Mouse (Mus musculus): Measurements from ENCODE around the gene Dhdds. TPM values are rescaled to one million over a fixed set of nuclear protein-coding genes. Genes with fewer than 3 reads are reported as not detected.

Gene Dhdds
- polyA plus RNA-seq (2016; fragmentation: Nextera tagmentation; extraction: Ambion mirVana) = 36.8 and 43.9 TPM in 2 replicates

- Histone ChIP-seq H3K27ac (replicated peaks) (no peak within 1 kb of the TSS; the same call in 1 of the 2 replicates), H3K36me3 (peaks cover 17% of the 10 kb centered on the region; the same call in 1 of the 2 replicates), H3K9ac (replicated peaks) (peak within 1 kb of the TSS; percentile 66), H3K9me3 (no peaks in the 10 kb centered on the region), H3K27me3 (0 out of 2 replicates have a peak, but pooled peaks cover under 1% of the 10 kb centered on the region), H3K4me2 (replicated peaks) (peak within 1 kb of the TSS; percentile 90), H3K4me3 (peak within 1 kb of the TSS; percentile 69), H3K4me1 (peaks cover 42% of the 10 kb centered on the region)
- ATAC-seq (ENCODE audit: low FRiP score, low read depth) = peak; percentile 96
- 1% methylated on average over 49 of the region's 49 CpGs for WGBS
Measured at GRCm38 (mm10) chr4:134000466-134001438, at the start of gene Dhdds. Dhdds (minus strand) TSS chr4:134000918.

GRCm38 (mm10) chr4:134047648-134048047 is 46.9 kb upstream of the Dhdds start:
- no peaks in the 10 kb centered on the region for H3K9me3 ChIP-seq
- no peak overlapping the region for H3K27ac ChIP-seq (replicated peaks)
- no peak overlapping the region for H3K4me3 ChIP-seq
- H3K9ac ChIP-seq (replicated peaks) = no peak overlapping the region
- no peaks in the 10 kb centered on the region for H3K36me3 ChIP-seq
- 87% methylated on average over 5 of the region's 5 CpGs for WGBS
- no peak overlapping the region for H3K4me2 ChIP-seq (replicated peaks)
- no peak for ATAC-seq (ENCODE audit: low FRiP score, low read depth)
- no peaks in the 10 kb centered on the region for H3K4me1 ChIP-seq
- H3K27me3 ChIP-seq = no peaks in the 10 kb centered on the region; the same call in 1 of the 2 replicates

- Histone ChIP-seq H3K36me3 (no peaks in the 10 kb centered on the region), H3K4me3 (no peak overlapping the region), H3K4me1 (peaks cover 6% of the 10 kb centered on the region), H3K27me3 (no peaks in the 10 kb centered on the region), H3K9me3 (no peaks in the 10 kb centered on the region), H3K27ac (replicated peaks) (no peak overlapping the region), H3K9ac (replicated peaks) (no peak overlapping the region; the same call in 1 of the 2 replicates), H3K4me2 (replicated peaks) (no peak overlapping the region)
- WGBS = 52% methylated on average over 2 of the region's 2 CpGs
- no peak for ATAC-seq (ENCODE audit: low FRiP score, low read depth)
Measured at GRCm38 (mm10) chr4:134043041-134043440, 42.3 kb upstream of the Dhdds start.

GRCm38 (mm10) chr4:134041317-134042123 is 40.8 kb upstream of the Dhdds start:
- no peaks in the 10 kb centered on the region for H3K36me3 ChIP-seq
- H3K27ac ChIP-seq (replicated peaks) = no peak overlapping the region
- no peak overlapping the region for H3K4me3 ChIP-seq
- H3K9ac ChIP-seq (replicated peaks) = no peak overlapping the region
- H3K4me1 ChIP-seq = peaks cover 6% of the 10 kb centered on the region
- no peaks in the 10 kb centered on the region for H3K27me3 ChIP-seq
- WGBS = 69% methylated on average over 9 of the region's 9 CpGs
- H3K9me3 ChIP-seq = no peaks in the 10 kb centered on the region
- no peak overlapping the region for H3K4me2 ChIP-seq (replicated peaks)
- ATAC-seq (ENCODE audit: low FRiP score, low read depth) = no peak

- WGBS = 6% methylated on average over 16 of the region's 16 CpGs
- H3K36me3 ChIP-seq = no peaks in the 10 kb centered on the region
- no peak overlapping the region for H3K4me3 ChIP-seq
- H3K9me3 ChIP-seq = no peaks in the 10 kb centered on the region
- H3K4me1 ChIP-seq = no peaks in the 10 kb centered on the region
- no peak for ATAC-seq (ENCODE audit: low FRiP score, low read depth)
- H3K27ac ChIP-seq (replicated peaks) = no peak overlapping the region
- no peak overlapping the region for H3K9ac ChIP-seq (replicated peaks)
- no peak overlapping the region for H3K4me2 ChIP-seq (replicated peaks)
- H3K27me3 ChIP-seq = no peaks in the 10 kb centered on the region
Measured at GRCm38 (mm10) chr4:134035953-134036352, 35.2 kb upstream of the Dhdds start.

- ATAC-seq (ENCODE audit: low FRiP score, low read depth) = no peak
- Histone ChIP-seq H3K4me2 (replicated peaks) (no peak overlapping the region), H3K27me3 (peaks cover 5% of the 10 kb centered on the region; the same call in 1 of the 2 replicates), H3K36me3 (no peaks in the 10 kb centered on the region), H3K9ac (replicated peaks) (no peak overlapping the region), H3K4me1 (no peaks in the 10 kb centered on the region), H3K9me3 (no peaks in the 10 kb centered on the region), H3K4me3 (no peak overlapping the region), H3K27ac (replicated peaks) (no peak overlapping the region)
- 29% methylated on average over 9 of the region's 9 CpGs for WGBS
Measured at GRCm38 (mm10) chr4:134025802-134026201, 25.1 kb upstream of the Dhdds start.

GRCm38 (mm10) chr4:134020621-134021020 is 19.9 kb upstream of the Dhdds start:
- no peak for ATAC-seq (ENCODE audit: low FRiP score, low read depth)
- WGBS = 3% methylated on average over 11 of the region's 11 CpGs

GRCm38 (mm10) chr4:134019641-134020351 is 19.1 kb upstream of the Dhdds start:
- no peaks in the 10 kb centered on the region for H3K9me3 ChIP-seq
- H3K4me1 ChIP-seq = peaks cover 49% of the 10 kb centered on the region
- peak overlapping the region; percentile 49 for H3K4me3 ChIP-seq
- peak overlapping the region; percentile 41; the same call in 1 of the 2 replicates for H3K9ac ChIP-seq (replicated peaks)
- peak overlapping the region; percentile 90 for H3K27ac ChIP-seq (replicated peaks)
- WGBS = 1% methylated on average over 16 of the region's 16 CpGs
- ATAC-seq (ENCODE audit: low FRiP score, low read depth) = peak; percentile 59; the same call in 1 of the 2 replicates
- peak overlapping the region; percentile 54 for H3K4me2 ChIP-seq (replicated peaks)
- H3K27me3 ChIP-seq = peaks cover 13% of the 10 kb centered on the region
- H3K36me3 ChIP-seq = no peaks in the 10 kb centered on the region

More at GRCm38 (mm10) chr4:134020621-134021020, 19.9 kb upstream of the Dhdds start:
- peaks cover 13% of the 10 kb centered on the region for H3K27me3 ChIP-seq
- H3K4me3 ChIP-seq = no peak overlapping the region
- H3K36me3 ChIP-seq = no peaks in the 10 kb centered on the region
- peak overlapping the region; percentile 90 for H3K27ac ChIP-seq (replicated peaks)
- H3K4me2 ChIP-seq (replicated peaks) = peak overlapping the region; percentile 54
- H3K9me3 ChIP-seq = no peaks in the 10 kb centered on the region
- H3K4me1 ChIP-seq = peaks cover 46% of the 10 kb centered on the region
- H3K9ac ChIP-seq (replicated peaks) = no peak overlapping the region

- Histone ChIP-seq H3K4me3 (peak overlapping the region; percentile 49), H3K27me3 (peaks cover 13% of the 10 kb centered on the region), H3K9me3 (no peaks in the 10 kb centered on the region), H3K27ac (replicated peaks) (peak overlapping the region; percentile 90), H3K4me1 (peaks cover 49% of the 10 kb centered on the region), H3K4me2 (replicated peaks) (peak overlapping the region; percentile 54), H3K36me3 (no peaks in the 10 kb centered on the region), H3K9ac (replicated peaks) (peak overlapping the region; percentile 41; the same call in 1 of the 2 replicates)
- peak; percentile 67 for ATAC-seq (ENCODE audit: low FRiP score, low read depth)
- under 1% methylated on average over 7 of the region's 10 CpGs for WGBS
Measured at GRCm38 (mm10) chr4:134019210-134019609, 18.5 kb upstream of the Dhdds start.

- Histone ChIP-seq H3K4me3 (peak within 1 kb of the TSS; percentile 49), H3K27me3 (peaks cover 13% of the 10 kb centered on the region), H3K4me1 (peaks cover 49% of the 10 kb centered on the region), H3K27ac (replicated peaks) (peak within 1 kb of the TSS; percentile 90), H3K9ac (replicated peaks) (peak within 1 kb of the TSS; percentile 62), H3K4me2 (replicated peaks) (peak within 1 kb of the TSS; percentile 54), H3K36me3 (no peaks in the 10 kb centered on the region), H3K9me3 (no peaks in the 10 kb centered on the region)
- ATAC-seq (ENCODE audit: low FRiP score, low read depth) = peak; percentile 45; the same call in 1 of the 2 replicates
- WGBS = 0% methylated on average over 9 of the region's 9 CpGs
Measured at GRCm38 (mm10) chr4:134018779-134019145, 18.0 kb upstream of the Dhdds start, which contains the start of gene Lin28a. Lin28a (minus strand) TSS chr4:134018841.

Data from midbrain, embryonic 12.5 days (tissue).